In the genomic region with DNA sequence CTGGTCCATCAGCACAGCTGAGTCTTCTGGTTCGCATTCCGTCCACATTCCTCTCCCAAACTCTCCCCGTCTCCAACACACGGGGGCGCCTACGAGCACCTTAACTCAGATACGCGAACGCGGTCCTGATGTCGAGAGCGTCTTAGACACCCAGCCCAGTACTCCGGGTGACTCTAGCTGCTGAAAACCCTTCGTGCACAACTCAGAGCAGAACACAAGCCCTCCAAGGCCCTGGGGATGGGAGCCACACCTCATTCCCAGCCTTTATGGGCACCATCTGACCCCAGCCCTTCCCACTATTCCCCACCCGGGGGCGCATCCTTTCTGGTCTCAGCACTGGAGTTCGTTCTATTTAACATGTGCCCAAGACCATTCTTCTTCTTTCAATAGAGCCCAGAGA, we compare ENCODE assay signal across 8 mouse cellular contexts. TPM values are rescaled to one million over a fixed set of nuclear protein-coding genes. Genes with fewer than 3 reads are reported as not detected.
DNase-seq lines count a peak whose midpoint lies in the region; ATAC-seq and TF ChIP-seq lines count a peak whose summit lies in the region.

No protein-coding gene starts in this region.

- POLR2A ChIA-PET in Patski (lab: Charles Lee) = interaction anchor here (1.4 kb wide), 1 partner anchor 53 kb away, joined by 3 read pairs; no protein-coding TSS in a partner anchor

- peak; percentile 42 for ATAC-seq in Patski

- H3K9me3 ChIP-seq in megakaryocyte, embryonic 14.5 days = no peaks in the 10 kb centered on the region

- in situ Hi-C loops in Patski (cut with MboI; ENCODE audit: low pct_unique_long_range_greater_than_20kb) = no loop called here

- intact Hi-C loops in gastrocnemius, adult 2 months (cut with DNase I) = loop anchor here (1.0 to 2.0 kb wide), 2 partner anchors 43 to 47 kb away; no protein-coding TSS in a partner anchor

- CTCF ChIA-PET in Patski (lab: Charles Lee) = interaction anchor here (0.7 to 6.0 kb wide), 15 partner anchors 9 to 53 kb away, joined by 3 to 25 read pairs (median 7); a partner anchor contains a TSS

- DNase-seq in Patski (ENCODE audit: low read depth, low spot score) = no peak
- peak; percentile 85 to 89 for DNase-seq in cerebellum, postnatal 25 days
- peak; percentile 83 for DNase-seq in gastrocnemius, adult 2 months
- DNase-seq in induced T-regulatory cell, adult 2 months (ENCODE audit: low read depth) = peak; percentile 80
- peak; percentile 58 to 88 for DNase-seq in left cerebral cortex, adult 8-10 months (ENCODE audit: low spot score in 2 of 2)
- peak; percentile 79 for DNase-seq in right cerebral cortex, adult 18-20 months
- DNase-seq in urinary bladder, postnatal 25 days (ENCODE audit: low spot score) = peak; percentile 76

- no peaks in the 10 kb centered on the region for H3K36me3 ChIP-seq in megakaryocyte, embryonic 14.5 days (replicated peaks; ENCODE audit: low read length)

- H3K4me3 ChIP-seq in gastrocnemius, adult 2 months = peak overlapping the region; percentile 67
- H3K4me3 ChIP-seq in megakaryocyte, embryonic 14.5 days (replicated peaks) = peak overlapping the region; percentile 89

- no peaks in the 10 kb centered on the region for H3K27me3 ChIP-seq in Patski
- H3K27me3 ChIP-seq in megakaryocyte, embryonic 14.5 days (replicated peaks) = peaks cover 68% of the 10 kb centered on the region

- TF ChIP-seq CTCF in Patski (IDR thresholded peaks at IDR 0.05) = no peak
- TF ChIP-seq CTCF in gastrocnemius, adult 2 months (IDR thresholded peaks at IDR 0.05) = peak; percentile 76

- peaks cover 21% of the 10 kb centered on the region for H3K4me1 ChIP-seq in megakaryocyte, embryonic 14.5 days

- peak overlapping the region; percentile 57; the same call in 1 of the 2 replicates for H3K27ac ChIP-seq in gastrocnemius, adult 2 months

RNA-seq across cellular contexts. Expression of a gene that starts 27.3 kb away (rescaled TPM):
- 3.0 TPM for polyA plus RNA-seq in Patski (2021)
- under 1 TPM; 0.23 to 0.64 TPM for total RNA-seq in gastrocnemius, adult 2 months (2021)
- 1 to 10 TPM; 1.2 to 2.0 (median 1.9) TPM for total RNA-seq in left cerebral cortex, adult 8-10 months (2022)
- not detected in 2 replicates for polyA plus RNA-seq in megakaryocyte, embryonic 14.5 days (2012; ENCODE audit: insufficient read depth, low replicate concordance)
